8 mouse cellular contexts compared by ENCODE assay signal in the genomic region with DNA sequence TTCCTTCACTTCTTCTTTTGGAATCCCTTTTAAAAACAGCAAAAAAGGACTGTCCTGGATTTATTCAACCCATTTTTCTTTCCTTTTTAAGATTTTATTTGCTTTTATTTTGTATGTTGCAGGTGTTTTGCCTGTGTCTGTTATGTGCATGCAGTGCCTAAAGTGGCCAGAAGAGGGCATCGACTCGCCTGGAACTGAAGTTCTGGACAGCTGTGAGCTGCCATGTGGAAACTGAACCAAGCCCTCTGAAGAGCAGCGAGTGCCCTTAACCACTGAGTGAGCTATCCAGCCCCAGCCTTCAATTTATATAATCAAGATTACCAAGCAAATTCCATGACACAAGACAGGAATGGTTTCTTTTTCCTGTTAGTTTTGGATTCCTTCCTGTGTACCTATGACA. TPM values are rescaled to one million over a fixed set of nuclear protein-coding genes. Genes with fewer than 3 reads are reported as not detected.
DNase-seq lines count a peak whose midpoint lies in the region; ATAC-seq and TF ChIP-seq lines count a peak whose summit lies in the region.

No protein-coding gene starts in this region.

- H3K27ac ChIP-seq in forebrain, embryonic 11.5 days (ENCODE audit: low read depth, low read length), result no peak overlapping the region
- H3K27ac ChIP-seq in forebrain, embryonic 16.5 days (ENCODE audit: low read length), result no peak overlapping the region
- no peak overlapping the region for H3K27ac ChIP-seq in bone marrow macrophage, adult 2 months (ENCODE audit: insufficient read depth, low read depth, low read length)

- DNase-seq in forebrain, embryonic 11.5 days (ENCODE audit: low spot score), result peak; percentile 84
- peak; percentile 76 for DNase-seq in gastrocnemius, adult 18-20 months (ENCODE audit: low spot score)
- peak; percentile 86 to 87 for DNase-seq in kidney, postnatal 4 days
- peak; percentile 57 to 76 for DNase-seq in spleen, postnatal 14 days (ENCODE audit: low spot score in 2 of 2)

- no peak for TF ChIP-seq POLR2A in bone marrow macrophage, adult 2 months (IDR thresholded peaks at IDR 0.05; ENCODE audit: borderline replicate concordance, low read depth, low read length)

- H3K9me3 ChIP-seq in forebrain, embryonic 11.5 days (ENCODE audit: control insufficient read depth, low read length), result no peaks in the 10 kb centered on the region
- H3K9me3 ChIP-seq in forebrain, embryonic 16.5 days (ENCODE audit: control insufficient read depth, low read length), result no peaks in the 10 kb centered on the region

- no peak overlapping the region for H3K9ac ChIP-seq in forebrain, embryonic 11.5 days (ENCODE audit: low read length)
- no peak overlapping the region for H3K9ac ChIP-seq in forebrain, embryonic 16.5 days (replicated peaks; ENCODE audit: low read depth, low read length)

- no peaks in the 10 kb centered on the region for H3K27me3 ChIP-seq in forebrain, embryonic 11.5 days (ENCODE audit: control insufficient read depth, insufficient read depth, low read length)
- no peaks in the 10 kb centered on the region for H3K27me3 ChIP-seq in forebrain, embryonic 16.5 days (replicated peaks; ENCODE audit: control insufficient read depth, insufficient read depth, low read length)

- no peaks in the 10 kb centered on the region for H3K4me1 ChIP-seq in forebrain, embryonic 11.5 days (replicated peaks; ENCODE audit: control insufficient read depth, insufficient read depth, low read length)
- no peaks in the 10 kb centered on the region for H3K4me1 ChIP-seq in forebrain, embryonic 16.5 days (replicated peaks; ENCODE audit: control insufficient read depth, insufficient read depth, low read length)
- H3K4me1 ChIP-seq in bone marrow macrophage, adult 2 months (ENCODE audit: control insufficient read depth, insufficient read depth, low read length), result peaks cover 9% of the 10 kb centered on the region

- peak; percentile 77 for TF ChIP-seq CTCF in bone marrow macrophage, adult 2 months (IDR thresholded peaks at IDR 0.05; ENCODE audit: low read depth, low read length)

- H3K4me2 ChIP-seq in forebrain, embryonic 11.5 days (ENCODE audit: low read depth, low read length, severe bottlenecking), result no peak overlapping the region
- H3K4me2 ChIP-seq in forebrain, embryonic 16.5 days (ENCODE audit: low read length), result no peak overlapping the region

- 10% methylated on average over 3 of the region's 3 CpGs for WGBS in forebrain, embryonic 11.5 days
- WGBS in forebrain, embryonic 16.5 days, result 7% methylated on average over 3 of the region's 3 CpGs

- no peak overlapping the region for H3K4me3 ChIP-seq in forebrain, embryonic 11.5 days (ENCODE audit: low read depth, low read length)
- H3K4me3 ChIP-seq in forebrain, embryonic 16.5 days (replicated peaks; ENCODE audit: low read length), result no peak overlapping the region
- H3K4me3 ChIP-seq in bone marrow macrophage, adult 2 months (ENCODE audit: insufficient read depth, low read length), result no peak overlapping the region

- no peaks in the 10 kb centered on the region for H3K36me3 ChIP-seq in forebrain, embryonic 11.5 days (ENCODE audit: control insufficient read depth, insufficient read depth, low read length)
- peaks cover 33% of the 10 kb centered on the region for H3K36me3 ChIP-seq in forebrain, embryonic 16.5 days (ENCODE audit: control insufficient read depth, insufficient read depth)

- ATAC-seq in forebrain, embryonic 11.5 days (replicated peaks; ENCODE audit: low FRiP score), result no peak
- no peak for ATAC-seq in forebrain, embryonic 16.5 days
- peak; percentile 91 for ATAC-seq in CD4-positive, CD25-positive, alpha-beta regulatory T cell, adult 4 months
- ATAC-seq in megakaryocyte progenitor cell, adult 5-6 weeks (replicated peaks; ENCODE audit: poor library complexity), result peak; percentile 99

RNA-seq across cellular contexts. Expression of gene Acat1, which starts 15.4 kb away (rescaled TPM):
- 44.6 and 48.8 TPM in 2 replicates for polyA plus RNA-seq in forebrain, embryonic 11.5 days (2014; fragmentation: Nextera tagmentation; extraction: Ambion mirVana)
- 187 and 191 TPM in 2 replicates for polyA plus RNA-seq in forebrain, embryonic 16.5 days (2015; fragmentation: Nextera tagmentation; extraction: Ambion mirVana)
- polyA plus RNA-seq in CD4-positive, CD25-positive, alpha-beta regulatory T cell, adult 4 months (2017; shearing (Covaris generic)), result 10 to 100 TPM; 64.2 to 91.4 TPM
- polyA plus RNA-seq in bone marrow macrophage, adult 2 months (2012; ENCODE audit: insufficient read depth, insufficient read length, missing spikeins), result 44.7 and 45.0 TPM in 2 replicates
- 100 to 1,000 TPM; 135 to 164 TPM for total RNA-seq in gastrocnemius, adult 18-20 months (2021)
- 83.7 and 109 TPM in 2 replicates for total RNA-seq in megakaryocyte progenitor cell, adult 5-6 weeks (2015)
- total RNA-seq in megakaryocyte progenitor cell, adult 5-6 weeks (2017), result 64.5 and 64.7 TPM in 2 replicates

RNA-seq across cellular contexts. Expression of gene Npat, which starts 57.9 kb away (rescaled TPM):
- 24.3 and 27.3 TPM in 2 replicates for polyA plus RNA-seq in forebrain, embryonic 11.5 days (2014; fragmentation: Nextera tagmentation; extraction: Ambion mirVana)
- 12.1 and 14.1 TPM in 2 replicates for polyA plus RNA-seq in forebrain, embryonic 16.5 days (2015; fragmentation: Nextera tagmentation; extraction: Ambion mirVana)
- polyA plus RNA-seq in CD4-positive, CD25-positive, alpha-beta regulatory T cell, adult 4 months (2017; shearing (Covaris generic)), result 10 to 100 TPM; 13.0 to 16.9 TPM
- 8.1 and 10.6 TPM in 2 replicates for polyA plus RNA-seq in bone marrow macrophage, adult 2 months (2012; ENCODE audit: insufficient read depth, insufficient read length, missing spikeins)
- 1 to 10 TPM; 4.7 to 5.1 TPM for total RNA-seq in gastrocnemius, adult 18-20 months (2021)
- 35.7 and 36.8 TPM in 2 replicates for total RNA-seq in megakaryocyte progenitor cell, adult 5-6 weeks (2015)
- 19.7 and 24.9 TPM in 2 replicates for total RNA-seq in megakaryocyte progenitor cell, adult 5-6 weeks (2017)

RNA-seq across cellular contexts. Expression of gene Atm, which starts 58.2 kb away (rescaled TPM):
- polyA plus RNA-seq in forebrain, embryonic 11.5 days (2014; fragmentation: Nextera tagmentation; extraction: Ambion mirVana), result 21.5 and 27.2 TPM in 2 replicates
- 12.9 and 14.0 TPM in 2 replicates for polyA plus RNA-seq in forebrain, embryonic 16.5 days (2015; fragmentation: Nextera tagmentation; extraction: Ambion mirVana)
- polyA plus RNA-seq in CD4-positive, CD25-positive, alpha-beta regulatory T cell, adult 4 months (2017; shearing (Covaris generic)), result 10 to 100 TPM; 27.8 to 35.4 TPM
- polyA plus RNA-seq in bone marrow macrophage, adult 2 months (2012; ENCODE audit: insufficient read depth, insufficient read length, missing spikeins), result 10.9 and 12.3 TPM in 2 replicates
- total RNA-seq in gastrocnemius, adult 18-20 months (2021), result 1 to 10 TPM; 5.0 to 5.5 TPM
- total RNA-seq in megakaryocyte progenitor cell, adult 5-6 weeks (2015), result 32.2 and 42.4 TPM in 2 replicates
- 33.6 and 54.9 TPM in 2 replicates for total RNA-seq in megakaryocyte progenitor cell, adult 5-6 weeks (2017)

Comparison
In these comparisons a context has a peak if more than half of its experiments do, and no peak if none do; other contexts are left out.
1. ATAC-seq: peak in CD4-positive, CD25-positive, alpha-beta regulatory T cell, adult 4 months (single experiment) and megakaryocyte progenitor cell, adult 5-6 weeks (single experiment); none in forebrain, embryonic 11.5 days (single experiment) and forebrain, embryonic 16.5 days (single experiment).
2. Peak in every context shown above with its lines, with median percentiles within 50 percentile points of each other: DNase-seq.